Mouse (Mus musculus) granulocyte monocyte progenitor cell, adult 5-6 weeks (primary cell): Measurements from ENCODE around the gene Pold4. TPM values are rescaled to one million over a fixed set of nuclear protein-coding genes. Genes with fewer than 3 reads are reported as not detected.

Source experiments
- ATAC-seq: replicated peaks from 2 replicates; pipeline ENCODE4 v1.8.0; 2016; ENCODE audit warnings: mild to moderate bottlenecking, moderate TSS enrichment, inconsistent platforms; ENCODE audit not compliant: poor library complexity, severe bottlenecking
- total RNA-seq, 2 experiments: library from RNA; stranded (forward) in 1 of 2; stranded (reverse) in 1 of 2; fragments of 200-712, 200-1000 nt in 1 of 2; fragments of >200 nt in 1 of 2; fragmentation: Nextera tagmentation in 1 of 2; gene quantifications; 2 replicates each; pipeline ENCODE4 v1.2.3; 2014 to 2017

The Pold4 gene
- total RNA-seq, 2 experiments from 2014 or later: 69.5 to 117 TPM

DNA sequence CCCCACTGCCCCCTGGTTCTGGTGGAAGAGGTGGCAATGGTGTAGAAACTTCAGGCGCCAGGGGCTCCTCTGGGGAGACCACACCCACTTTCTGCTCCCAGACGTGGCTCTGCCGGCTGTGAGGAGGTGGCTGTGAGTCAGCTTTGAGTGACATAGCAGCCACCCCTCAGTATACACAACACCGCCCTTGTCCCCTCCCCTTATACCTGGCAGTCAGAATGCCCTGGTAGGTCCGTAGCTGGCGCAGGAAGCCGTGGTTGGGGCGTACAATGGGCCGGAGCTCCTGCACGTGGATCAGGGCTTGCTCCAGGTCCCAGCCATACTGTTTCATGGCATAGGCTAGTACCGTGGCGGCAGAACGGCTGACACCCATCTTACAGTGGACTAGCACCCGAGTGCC lies 32.0 kb downstream of the Pold4 start:
- peak; percentile 34 for ATAC-seq

DNA sequence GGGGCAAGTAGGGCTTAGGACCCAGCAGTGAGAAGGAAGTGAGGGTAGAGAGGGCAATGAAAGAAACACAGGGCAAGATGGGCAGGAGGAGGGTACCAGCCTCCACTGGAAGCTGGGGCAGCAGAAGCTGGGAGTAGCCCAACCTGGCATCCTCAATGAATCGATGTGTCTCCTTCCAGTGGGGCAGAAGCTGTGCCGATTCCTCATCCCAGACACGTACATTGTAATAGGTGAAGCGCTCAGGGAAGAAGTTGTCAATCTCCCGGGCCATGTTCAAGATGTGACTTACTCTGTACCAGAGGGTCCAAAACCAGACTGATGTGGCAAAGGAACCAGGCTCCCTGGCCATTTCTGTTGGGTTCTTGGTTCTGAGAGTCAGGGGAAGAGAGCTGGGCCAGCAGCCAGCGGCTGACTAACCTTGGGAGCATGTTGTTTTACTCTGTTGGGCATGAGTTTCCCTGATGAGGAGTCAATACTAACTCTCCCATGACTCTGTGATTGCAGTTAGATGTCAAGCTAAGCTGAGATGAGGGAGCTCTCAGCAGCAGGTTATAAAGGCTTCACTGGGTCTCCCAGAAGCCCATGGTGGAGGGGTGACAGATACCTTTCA lies 32.6 kb downstream of the Pold4 start:
- ATAC-seq: no peak

DNA sequence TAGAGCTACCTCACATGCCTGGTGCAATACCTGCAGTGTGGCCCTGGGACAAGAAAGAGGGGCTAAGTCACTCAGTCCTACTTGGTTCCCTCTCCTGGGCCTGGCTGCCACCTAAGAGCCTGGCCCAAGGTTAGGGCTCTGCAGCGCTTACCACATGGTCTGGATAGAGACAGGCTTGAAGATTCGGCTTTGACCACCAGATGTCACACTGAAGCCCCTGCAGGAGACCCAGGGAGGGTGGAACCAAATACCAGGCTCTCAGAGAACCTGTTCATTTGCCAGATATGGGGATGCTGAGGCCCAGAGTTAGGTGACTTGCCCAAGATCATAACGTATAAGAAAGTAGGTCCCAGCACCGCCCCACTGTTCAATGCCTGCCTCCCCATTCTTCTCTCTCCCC lies 34.3 kb downstream of the Pold4 start:
- no peak for ATAC-seq

DNA sequence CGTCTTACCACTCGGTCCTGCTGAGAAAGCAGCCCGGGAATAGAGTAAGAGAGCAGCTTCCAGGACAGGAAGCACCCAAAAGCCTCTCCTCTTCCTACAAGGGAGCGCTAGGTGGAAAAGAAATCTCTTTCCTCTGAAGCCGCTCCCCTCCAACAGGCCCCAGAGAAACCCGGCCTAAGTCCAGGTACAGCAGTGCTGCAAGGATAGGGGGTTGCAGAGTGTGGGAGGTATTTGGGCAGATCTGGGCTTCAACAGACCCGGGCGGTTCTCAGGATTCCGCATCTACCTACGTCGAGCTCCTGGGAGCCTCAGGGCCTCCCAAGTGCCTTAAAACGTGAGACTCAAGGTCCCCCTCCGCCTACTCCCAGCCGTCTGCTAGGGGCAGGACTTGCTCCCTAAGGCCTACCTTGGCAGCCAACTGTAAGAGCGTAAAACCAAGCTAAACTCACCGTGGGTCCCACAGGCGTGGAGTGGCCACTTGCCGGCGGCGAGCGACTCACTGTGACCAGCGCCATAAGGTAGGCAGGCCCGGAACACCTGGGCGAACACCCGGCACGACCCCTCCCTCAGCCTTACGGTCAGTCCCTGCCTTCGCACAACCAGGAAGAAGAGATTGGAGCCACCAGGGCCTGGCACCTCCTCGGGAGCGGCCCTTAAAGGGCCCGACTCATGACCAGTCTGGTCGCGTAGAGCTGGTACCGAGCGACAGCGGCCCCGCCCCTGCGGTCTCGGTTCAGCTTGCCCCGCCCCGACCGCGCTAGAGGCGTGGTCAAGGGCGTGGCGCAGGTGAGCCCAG lies 37.1 kb downstream of the Pold4 start, which contains the start of gene Ssh3:
TSS of gene Ssh3 (minus strand) at position 615 of the 796 bp plus-strand sequence.
- peak; percentile 79 for ATAC-seq

DNA sequence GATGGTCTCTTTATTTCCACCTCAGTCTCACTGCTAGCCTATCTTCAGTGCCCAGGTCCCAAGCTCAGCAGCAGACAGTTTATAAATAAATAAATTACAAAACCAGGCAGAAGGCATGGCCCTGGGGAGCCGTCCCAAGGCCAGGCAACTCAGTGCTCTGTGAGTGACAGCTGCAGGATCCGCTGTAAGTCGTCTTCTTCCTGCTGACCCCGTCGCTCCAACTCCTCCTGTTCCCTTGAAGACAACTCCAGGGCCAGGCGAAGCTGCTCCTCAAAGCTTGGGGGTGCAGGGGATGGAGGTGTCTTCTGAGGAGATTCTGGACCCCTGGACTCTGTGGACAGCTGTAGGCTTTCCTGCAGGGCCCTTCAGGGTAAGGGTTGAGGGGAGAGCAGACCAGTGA lies 38.5 kb downstream of the Pold4 start:
- ATAC-seq: no peak

DNA sequence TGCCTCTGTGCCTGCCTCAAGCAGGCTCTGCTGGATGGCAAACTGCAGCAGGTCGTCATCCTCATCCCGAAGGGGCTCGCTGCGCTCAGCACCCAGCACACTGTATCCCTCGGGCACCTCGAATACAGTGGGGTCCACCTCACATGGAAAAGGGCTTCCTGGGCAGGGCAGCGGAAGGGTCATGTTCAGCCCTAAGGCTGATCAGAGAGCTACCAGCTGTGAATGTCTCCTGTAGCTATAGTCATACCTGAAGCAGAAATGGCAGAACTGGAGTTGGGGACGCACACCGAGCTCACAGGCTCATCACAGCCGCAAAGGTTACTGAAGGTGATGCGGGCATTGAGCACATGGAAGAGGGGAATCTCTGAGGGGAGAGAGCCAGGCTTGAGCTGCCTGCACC lies 39.3 kb downstream of the Pold4 start:
- no peak for ATAC-seq

DNA sequence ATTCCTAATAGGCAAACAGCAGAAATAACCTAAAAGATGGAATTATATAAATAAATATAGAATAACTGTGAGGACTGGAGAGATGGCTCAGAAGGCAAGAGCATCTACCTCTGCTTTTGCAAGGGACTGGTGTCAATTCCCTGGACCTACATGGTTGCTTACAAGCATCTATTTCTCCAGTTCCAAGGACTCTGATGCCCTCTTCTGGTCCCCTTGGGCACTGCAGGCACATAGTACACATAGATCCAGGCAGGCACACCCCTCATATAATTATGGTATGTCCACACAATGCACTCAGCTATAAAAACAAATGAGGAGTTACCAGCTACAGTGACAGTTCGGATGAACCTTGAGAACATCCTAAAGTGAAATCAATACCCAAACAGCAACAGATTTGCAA lies 47.8 kb downstream of the Pold4 start:
- no peak for ATAC-seq

DNA sequence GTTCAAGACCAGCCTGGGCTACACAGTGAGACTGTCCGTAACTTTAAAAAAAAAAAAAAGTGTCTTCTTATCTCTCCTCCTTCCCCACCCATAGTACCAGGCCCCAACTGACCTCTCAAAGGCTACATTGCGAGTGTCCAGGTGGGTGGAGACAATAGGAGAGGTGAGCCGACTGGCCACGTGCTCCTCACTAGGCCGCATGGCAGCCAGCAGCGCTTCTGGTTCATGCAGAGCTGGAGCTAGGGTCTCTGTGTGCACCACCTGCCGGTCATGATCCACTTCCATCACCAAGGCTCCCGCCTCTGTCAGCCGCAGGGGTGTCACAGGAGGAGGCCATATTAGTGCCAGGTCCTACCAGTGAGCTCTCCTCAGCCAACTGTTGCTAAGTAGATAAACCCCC lies 48.7 kb downstream of the Pold4 start:
- ATAC-seq: no peak

DNA sequence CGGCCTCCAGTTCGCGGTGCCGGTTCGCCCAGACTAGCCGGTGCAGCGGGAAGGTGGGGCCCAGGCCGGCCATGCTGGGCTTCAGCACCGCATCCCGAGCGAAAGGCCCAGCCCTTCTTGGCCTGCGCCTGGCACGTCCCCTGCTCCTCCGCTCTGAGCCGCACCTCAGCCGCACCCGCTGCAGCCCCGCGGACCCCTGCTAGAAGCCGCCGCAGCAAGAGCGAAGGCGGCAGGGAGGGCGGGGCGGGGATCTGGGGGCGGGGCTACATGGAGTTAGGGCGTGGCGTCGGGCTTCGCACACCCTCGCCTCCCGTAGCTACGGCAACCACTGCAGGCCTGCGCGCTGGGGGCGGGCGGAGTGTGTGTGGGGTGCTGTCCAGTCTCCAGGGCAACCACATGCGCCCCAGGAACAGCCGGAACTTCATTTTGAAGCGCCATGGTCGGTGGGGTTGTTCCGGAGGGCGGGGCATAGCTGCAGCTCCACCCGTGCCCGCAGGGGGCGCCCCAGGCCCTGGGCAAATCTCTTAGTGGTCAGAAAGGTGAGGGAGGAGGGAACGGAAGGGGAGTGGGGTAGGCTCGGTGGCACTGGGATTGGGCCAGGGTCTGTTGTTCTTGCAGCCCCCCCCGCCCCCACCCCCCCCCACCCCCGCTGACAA lies 51.3 kb downstream of the Pold4 start, which contains the start of gene Ankrd13d:
TSS of gene Ankrd13d (minus strand) at position 240 of the 656 bp plus-strand sequence.
- ATAC-seq: peak; percentile 93

Other genes starting within 250 kb of the Pold4 start
- 4.1 and 6.4 TPM in 2 replicates for gene Acy3, start 245.3 kb upstream of the Pold4 start, total RNA-seq (2014; fragmentation: Nextera tagmentation)
- gene Acy3, start 245.3 kb upstream of the Pold4 start, total RNA-seq (2017): 0.73 and 4.0 TPM in 2 replicates
- not detected in 2 replicates for gene Tbx10, start 239.1 kb upstream of the Pold4 start, total RNA-seq (2014; fragmentation: Nextera tagmentation)
- not detected in 2 replicates for gene Tbx10, start 239.1 kb upstream of the Pold4 start, total RNA-seq (2017)
- gene Nudt8, start 231.3 kb upstream of the Pold4 start, total RNA-seq (2014; fragmentation: Nextera tagmentation): 9.7 and 16.3 TPM in 2 replicates
- 4.4 and 10.5 TPM in 2 replicates for gene Nudt8, start 231.3 kb upstream of the Pold4 start, total RNA-seq (2017)
- 0.30 and 3.0 TPM in 2 replicates for gene Gm49405, start 231.3 kb upstream of the Pold4 start, total RNA-seq (2014; fragmentation: Nextera tagmentation)
- 1.2 and 1.3 TPM in 2 replicates for gene Gm49405, start 231.3 kb upstream of the Pold4 start, total RNA-seq (2017)
- 3.0 and 7.0 TPM in 2 replicates for gene Doc2g, start 228.6 kb upstream of the Pold4 start, total RNA-seq (2014; fragmentation: Nextera tagmentation)
- gene Doc2g, start 228.6 kb upstream of the Pold4 start, total RNA-seq (2017): 0.46 and 2.9 TPM in 2 replicates
- gene Ndufv1, start 219.1 kb upstream of the Pold4 start, total RNA-seq (2014; fragmentation: Nextera tagmentation): 93.8 and 132 TPM in 2 replicates
- 222 and 241 TPM in 2 replicates for gene Ndufv1, start 219.1 kb upstream of the Pold4 start, total RNA-seq (2017)
- gene Gstp1, start 193.9 kb upstream of the Pold4 start, total RNA-seq (2014; fragmentation: Nextera tagmentation): 235 and 335 TPM in 2 replicates
- 84.1 and 120 TPM in 2 replicates for gene Gstp1, start 193.9 kb upstream of the Pold4 start, total RNA-seq (2017)
- gene Gstp2, start 185.9 kb upstream of the Pold4 start, total RNA-seq (2014; fragmentation: Nextera tagmentation): not detected in 2 replicates
- gene Gstp2, start 185.9 kb upstream of the Pold4 start, total RNA-seq (2017): 4.3 TPM in 1 of 2 replicates, not detected in the other
- gene Gstp3, start 172.3 kb upstream of the Pold4 start, total RNA-seq (2014; fragmentation: Nextera tagmentation): not detected in 2 replicates
- gene Gstp3, start 172.3 kb upstream of the Pold4 start, total RNA-seq (2017): 0.65 TPM in 1 of 2 replicates, not detected in the other
- not detected in 2 replicates for gene Cabp2, start 150.3 kb upstream of the Pold4 start, total RNA-seq (2014; fragmentation: Nextera tagmentation)
- not detected in 2 replicates for gene Cabp2, start 150.3 kb upstream of the Pold4 start, total RNA-seq (2017)
- gene Cdk2ap2, start 134.7 kb upstream of the Pold4 start, total RNA-seq (2014; fragmentation: Nextera tagmentation): 119 and 155 TPM in 2 replicates
- gene Cdk2ap2, start 134.7 kb upstream of the Pold4 start, total RNA-seq (2017): 33.7 and 36.5 TPM in 2 replicates
- gene Pitpnm1, start 131.9 kb upstream of the Pold4 start, total RNA-seq (2014; fragmentation: Nextera tagmentation): 11.3 and 16.8 TPM in 2 replicates
- 4.5 and 24.3 TPM in 2 replicates for gene Pitpnm1, start 131.9 kb upstream of the Pold4 start, total RNA-seq (2017)
- gene Aip, start 106.0 kb upstream of the Pold4 start, total RNA-seq (2014; fragmentation: Nextera tagmentation): 19.6 and 60.2 TPM in 2 replicates
- gene Aip, start 106.0 kb upstream of the Pold4 start, total RNA-seq (2017): 31.3 and 38.6 TPM in 2 replicates
- gene Gpr152, start 92.1 kb upstream of the Pold4 start, total RNA-seq (2014; fragmentation: Nextera tagmentation): not detected in 2 replicates
- not detected in 2 replicates for gene Gpr152, start 92.1 kb upstream of the Pold4 start, total RNA-seq (2017)
- gene Cabp4, start 87.9 kb upstream of the Pold4 start, total RNA-seq (2014; fragmentation: Nextera tagmentation): not detected in 2 replicates
- gene Cabp4, start 87.9 kb upstream of the Pold4 start, total RNA-seq (2017): not detected in 2 replicates
- 143 and 234 TPM in 2 replicates for gene Coro1b, start 83.3 kb upstream of the Pold4 start, total RNA-seq (2014; fragmentation: Nextera tagmentation)
- 71.3 and 73.2 TPM in 2 replicates for gene Coro1b, start 83.3 kb upstream of the Pold4 start, total RNA-seq (2017)
- 40.8 and 53.6 TPM in 2 replicates for gene Ptprcap, start 78.3 kb upstream of the Pold4 start, total RNA-seq (2014; fragmentation: Nextera tagmentation)
- gene Ptprcap, start 78.3 kb upstream of the Pold4 start, total RNA-seq (2017): 64.9 and 84.1 TPM in 2 replicates
- gene Rps6kb2, start 68.5 kb upstream of the Pold4 start, total RNA-seq (2014; fragmentation: Nextera tagmentation): 42.5 and 45.6 TPM in 2 replicates
- 21.0 and 31.6 TPM in 2 replicates for gene Rps6kb2, start 68.5 kb upstream of the Pold4 start, total RNA-seq (2017)
- 0.58 and 5.7 TPM in 2 replicates for gene Carns1, start 56.4 kb upstream of the Pold4 start, total RNA-seq (2014; fragmentation: Nextera tagmentation)
- gene Carns1, start 56.4 kb upstream of the Pold4 start, total RNA-seq (2017): 1.1 and 2.9 TPM in 2 replicates
- gene Tbc1d10c, start 40.6 kb upstream of the Pold4 start, total RNA-seq (2014; fragmentation: Nextera tagmentation): 41.1 and 50.1 TPM in 2 replicates
- gene Tbc1d10c, start 40.6 kb upstream of the Pold4 start, total RNA-seq (2017): 11.3 and 18.4 TPM in 2 replicates
- 406 and 527 TPM in 2 replicates for gene Ppp1ca, start 39.8 kb upstream of the Pold4 start, total RNA-seq (2014; fragmentation: Nextera tagmentation)
- gene Ppp1ca, start 39.8 kb upstream of the Pold4 start, total RNA-seq (2017): 494 and 518 TPM in 2 replicates
- gene Rad9a, start 30.2 kb upstream of the Pold4 start, total RNA-seq (2014; fragmentation: Nextera tagmentation): 27.8 and 41.3 TPM in 2 replicates
- gene Rad9a, start 30.2 kb upstream of the Pold4 start, total RNA-seq (2017): 16.0 and 16.3 TPM in 2 replicates
- 6.8 and 7.4 TPM in 2 replicates for gene Clcf1, start 17.7 kb upstream of the Pold4 start, total RNA-seq (2014; fragmentation: Nextera tagmentation)
- gene Clcf1, start 17.7 kb upstream of the Pold4 start, total RNA-seq (2017): 0.67 and 1.8 TPM in 2 replicates
- not detected in 2 replicates for gene AC109138.7, start 17.5 kb upstream of the Pold4 start, total RNA-seq (2014; fragmentation: Nextera tagmentation)
- not detected in 2 replicates for gene AC109138.7, start 17.5 kb upstream of the Pold4 start, total RNA-seq (2017)
- 17.7 and 25.9 TPM in 2 replicates for gene Ssh3, start 37.3 kb downstream of the Pold4 start, total RNA-seq (2014; fragmentation: Nextera tagmentation)
- gene Ssh3, start 37.3 kb downstream of the Pold4 start, total RNA-seq (2017): 10.8 and 22.0 TPM in 2 replicates
- 6.8 and 7.2 TPM in 2 replicates for gene Ankrd13d, start 51.2 kb downstream of the Pold4 start, total RNA-seq (2014; fragmentation: Nextera tagmentation)
- 1.6 and 3.9 TPM in 2 replicates for gene Ankrd13d, start 51.2 kb downstream of the Pold4 start, total RNA-seq (2017)
- 179 and 198 TPM in 2 replicates for gene Grk2, start 74.3 kb downstream of the Pold4 start, total RNA-seq (2014; fragmentation: Nextera tagmentation)
- 133 and 181 TPM in 2 replicates for gene Grk2, start 74.3 kb downstream of the Pold4 start, total RNA-seq (2017)
- gene Kdm2a, start 166.4 kb downstream of the Pold4 start, total RNA-seq (2014; fragmentation: Nextera tagmentation): 62.9 and 96.0 TPM in 2 replicates
- gene Kdm2a, start 166.4 kb downstream of the Pold4 start, total RNA-seq (2017): 46.5 and 61.7 TPM in 2 replicates
- 0.28 TPM in 1 of 2 replicates, not detected in the other for gene Rhod, start 207.5 kb downstream of the Pold4 start, total RNA-seq (2014; fragmentation: Nextera tagmentation)
- gene Rhod, start 207.5 kb downstream of the Pold4 start, total RNA-seq (2017): not detected in 2 replicates
- gene Syt12, start 245.5 kb downstream of the Pold4 start, total RNA-seq (2014; fragmentation: Nextera tagmentation): not detected in 2 replicates
- gene Syt12, start 245.5 kb downstream of the Pold4 start, total RNA-seq (2017): not detected in 2 replicates